Mouse (Mus musculus) kidney, postnatal 0 days (tissue): ENCODE data around the gene Ropn1l. TPM values are rescaled to one million over a fixed set of nuclear protein-coding genes. Genes with fewer than 3 reads are reported as not detected.

Experiments
- ATAC-seq: fragments of 200-750 bp; cut with Nextera tagmentation; replicated peaks from 2 replicates; pipeline ENCODE4 v1.8.0; 2017; ENCODE audit warnings: low read depth, moderate number of reproducible peaks, moderate TSS enrichment, moderate library complexity; ENCODE audit not compliant: low FRiP score
- DNase-seq: peaks from one replicate; pipeline ENCODE4 v3.0.0-alpha.2; 2016; ENCODE audit warnings: low spot score
- H3K27ac ChIP-seq: fragments of 300-500 bp; sonication (generic); 2 replicates; pipeline ENCODE4 v1.5.1; 2014; ENCODE audit warnings: mild to moderate bottlenecking
- H3K27me3 ChIP-seq: fragments of 300-500 bp; sonication (generic); 2 replicates; pipeline ENCODE4 v1.6.1; 2014; ENCODE audit warnings: low read length, mixed read lengths; ENCODE audit not compliant: insufficient read depth
- H3K36me3 ChIP-seq: fragments of 300-500 bp; sonication (generic); 2 replicates; pipeline ENCODE4 v1.6.1; 2014; ENCODE audit warnings: low read length, mixed read lengths; ENCODE audit not compliant: insufficient read depth
- H3K4me1 ChIP-seq: fragments of 300-500 bp; sonication (generic); replicated peaks from 2 replicates; pipeline ENCODE4 v1.6.1; 2014; ENCODE audit warnings: antibody characterized with exemption, low read length, mixed read lengths; ENCODE audit not compliant: insufficient read depth
- H3K4me2 ChIP-seq: fragments of 300-500 bp; sonication (generic); 2 replicates; pipeline ENCODE4 v1.6.1; 2014; ENCODE audit warnings: mild to moderate bottlenecking, low read length, moderate library complexity, mixed read lengths
- H3K4me3 ChIP-seq: fragments of 300-500 bp; sonication (generic); replicated peaks from 2 replicates; pipeline ENCODE4 v1.5.1; 2014; ENCODE audit warnings: low read depth, low read length
- H3K9ac ChIP-seq: fragments of 300-500 bp; sonication (generic); 2 replicates; pipeline ENCODE4 v1.6.1; 2014; ENCODE audit warnings: low read depth, low read length
- H3K9me3 ChIP-seq: fragments of 300-500 bp; sonication (generic); replicated peaks from 2 replicates; pipeline ENCODE4 v1.6.1; 2016; ENCODE audit warnings: low read length, inconsistent platforms, mixed read lengths
- CTCF ChIP-seq: IDR thresholded peaks from 2 replicates; pipeline ENCODE4 v1.5.1; 2016; ENCODE audit warnings: antibody characterized with exemption, low read depth, mild to moderate bottlenecking, moderate library complexity
- WGBS: fragments of 180-500 bp; shearing (Covaris S2); extraction: QIAGEN DNeasy Blood & Tissue Kit; methylation state at CpG from one replicate; pipeline ENCODE4 v1.1.7; 2014; 5-methylcytosine and 5-hydroxymethylcytosine counted together
- polyA plus RNA-seq: library from polyadenylated mRNA; unstranded; fragments of >200 nt; fragmentation: Nextera tagmentation; extraction: Ambion mirVana; gene quantifications from 2 replicates; pipeline ENCODE4 v1.2.1, GENCODE M21; 2015

Gene Ropn1l
- 5.2 and 5.8 TPM in 2 replicates for polyA plus RNA-seq

- DNase-seq, result peak; percentile 96
- peaks cover 4% of the 10 kb centered on the region; the same call in 1 of the 2 replicates for H3K36me3 ChIP-seq
These were observed at the start of gene Ropn1l for GRCm38 (mm10) chr15:31453098-31453916. Gene Ropn1l (minus strand): TSS chr15:31453737.

GRCm38 (mm10) chr15:31502996-31503395 lies 49.5 kb upstream of the Ropn1l start:
- DNase-seq (no peak), ATAC-seq (no peak)
- no peak for TF ChIP-seq CTCF
- Histone ChIP-seq H3K9me3 (no peaks in the 10 kb centered on the region), H3K27ac (no peak overlapping the region), H3K36me3 (peaks cover 13% of the 10 kb centered on the region), H3K4me1 (no peaks in the 10 kb centered on the region), H3K9ac (no peak overlapping the region), H3K27me3 (no peaks in the 10 kb centered on the region), H3K4me2 (no peak overlapping the region), H3K4me3 (no peak overlapping the region)
- 77% methylated on average over 4 of the region's 4 CpGs for WGBS

More at GRCm38 (mm10) chr15:31453098-31453916, at the start of gene Ropn1l:
- no peaks in the 10 kb centered on the region for H3K9me3 ChIP-seq
- H3K27me3 ChIP-seq, result no peaks in the 10 kb centered on the region
- H3K4me1 ChIP-seq, result no peaks in the 10 kb centered on the region
- peak within 1 kb of the TSS; percentile 59 for H3K9ac ChIP-seq
- peak within 1 kb of the TSS; percentile 60 for H3K4me3 ChIP-seq
- no peak for TF ChIP-seq CTCF
- H3K4me2 ChIP-seq, result peak within 1 kb of the TSS; percentile 85
- under 1% methylated on average over 57 of the region's 57 CpGs for WGBS
- H3K27ac ChIP-seq, result peak within 1 kb of the TSS; percentile 83
- peak; percentile 93 for ATAC-seq

DNA sequence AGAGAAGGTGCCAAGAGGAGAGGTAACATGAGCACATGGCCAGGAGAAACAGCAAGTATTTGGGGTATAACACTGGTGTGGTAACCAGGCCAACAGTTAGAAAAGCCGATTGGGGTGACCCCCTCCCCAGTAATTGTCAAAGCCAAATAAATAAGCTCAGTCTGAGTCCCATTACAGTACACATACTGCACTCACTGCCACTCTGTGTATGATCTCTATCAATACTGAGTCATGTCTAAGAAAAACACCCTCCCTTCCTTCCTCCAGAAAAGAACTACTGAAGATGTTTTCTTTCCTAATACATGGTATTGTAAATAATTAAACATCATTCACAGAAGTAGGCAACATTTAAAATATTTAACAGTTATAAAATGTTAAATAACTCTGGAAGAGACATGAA lies 48.8 kb upstream of the Ropn1l start:
- ATAC-seq (no peak), DNase-seq (no peak)
- Histone ChIP-seq H3K4me3 (no peak overlapping the region), H3K36me3 (peaks cover 18% of the 10 kb centered on the region), H3K4me2 (no peak overlapping the region), H3K27ac (no peak overlapping the region), H3K9ac (no peak overlapping the region), H3K4me1 (no peaks in the 10 kb centered on the region), H3K9me3 (no peaks in the 10 kb centered on the region), H3K27me3 (no peaks in the 10 kb centered on the region)
- 70% methylated on average over 1 of the region's 1 CpGs for WGBS
- TF ChIP-seq CTCF, result no peak

GRCm38 (mm10) chr15:31494803-31495202 lies 41.3 kb upstream of the Ropn1l start:
- Histone ChIP-seq H3K27ac (no peak overlapping the region), H3K27me3 (no peaks in the 10 kb centered on the region), H3K4me3 (no peak overlapping the region), H3K9me3 (no peaks in the 10 kb centered on the region), H3K9ac (no peak overlapping the region), H3K4me2 (no peak overlapping the region), H3K4me1 (no peaks in the 10 kb centered on the region), H3K36me3 (peaks cover 44% of the 10 kb centered on the region)
- ATAC-seq (no peak), DNase-seq (no peak)
- WGBS, result 95% methylated on average over 9 of the region's 9 CpGs
- no peak for TF ChIP-seq CTCF

- Histone ChIP-seq H3K4me3 (no peak overlapping the region), H3K4me2 (no peak overlapping the region), H3K27me3 (no peaks in the 10 kb centered on the region), H3K4me1 (no peaks in the 10 kb centered on the region), H3K27ac (no peak overlapping the region), H3K36me3 (peaks cover 44% of the 10 kb centered on the region), H3K9me3 (no peaks in the 10 kb centered on the region), H3K9ac (no peak overlapping the region)
- ATAC-seq (no peak), DNase-seq (no peak)
- WGBS, result 72% methylated on average over 3 of the region's 3 CpGs
- TF ChIP-seq CTCF, result peak; percentile 13; the same call in 1 of the 2 replicates
These were observed 40.8 kb upstream of the Ropn1l start for GRCm38 (mm10) chr15:31494310-31494709.

GRCm38 (mm10) chr15:31487407-31487806 lies 33.9 kb upstream of the Ropn1l start:
- ATAC-seq (no peak), DNase-seq (no peak)
- Histone ChIP-seq H3K27ac (no peak overlapping the region), H3K4me3 (no peak overlapping the region), H3K27me3 (no peaks in the 10 kb centered on the region), H3K4me1 (no peaks in the 10 kb centered on the region), H3K4me2 (no peak overlapping the region), H3K9me3 (no peaks in the 10 kb centered on the region), H3K9ac (no peak overlapping the region), H3K36me3 (peaks cover 33% of the 10 kb centered on the region)
- no peak for TF ChIP-seq CTCF
- whole genome bisulfite sequencing, result 96% methylated on average over 2 of the region's 2 CpGs
